Mouse (Mus musculus) embryonic fibroblast, embryonic 13.5 days (primary cell): ENCODE results near the gene Zfpl1.

ENCODE experiments used
- CTCF ChIP-seq: IDR thresholded peaks from 2 replicates; pipeline ENCODE4 v1.5.1; 2011; ENCODE audit warnings: mild to moderate bottlenecking, control low read depth, low read length, moderate library complexity, borderline replicate concordance; ENCODE audit not compliant: insufficient read depth
- POLR2A ChIP-seq: IDR thresholded peaks from 2 replicates; pipeline ENCODE4 v1.6.1; 2011; ENCODE audit warnings: low read depth, mild to moderate bottlenecking, control low read depth, low read length, moderate library complexity

- TF ChIP-seq CTCF (no peak), POLR2A (no peak)
Measured at GRCm38 (mm10) chr19:6102169-6102853, 17.6 kb upstream of the Zfpl1 start.
